Mouse (Mus musculus): ENCODE measurements around the gene Dennd5b. TPM values are rescaled to one million over a fixed set of nuclear protein-coding genes. Genes with fewer than 3 reads are reported as not detected.

Dennd5b gene
- total RNA-seq, 1 experiment from 2014 or later, result 56.2 TPM

Other genes with a start within 250 kb of the Dennd5b start
- gene Caprin2, start 205.4 kb downstream of the Dennd5b start, total RNA-seq (2017), result 11.4 and 15.0 TPM in 2 replicates
- 44.3 and 45.3 TPM in 2 replicates for gene Sinhcaf, start 155.2 kb downstream of the Dennd5b start, total RNA-seq (2017)
- gene Gm10203, start 28.5 kb upstream of the Dennd5b start, total RNA-seq (2017), result not detected in 2 replicates
- 22.7 and 28.6 TPM in 2 replicates for gene Etfbkmt, start 38.2 kb upstream of the Dennd5b start, total RNA-seq (2017)
- 49.2 and 56.8 TPM in 2 replicates for gene Amn1, start 87.0 kb upstream of the Dennd5b start, total RNA-seq (2017)
- gene Resf1, start 207.7 kb upstream of the Dennd5b start, total RNA-seq (2017), result 354 and 418 TPM in 2 replicates

All from neutrophil, adult 5-6 weeks (primary cell).